ENCODE assay signal across 1 mouse cellular context in genomic region chr19:43786249-43787026, GRCm38 (mm10).
TF ChIP-seq lines count a peak whose summit lies in the region.

No protein-coding gene starts in this region.

TF ChIP-seq in MEL, 35 proteins besides CTCF, POLR2A, EP300 and RAD21:
- TF ChIP-seq ELF1 (IDR thresholded peaks at IDR 0.05; ENCODE audit: low read depth, low read length) (0 out of 2 replicates have a peak, but pooled peaks have one; percentile 16), POLR2AphosphoS5 (IDR thresholded peaks at IDR 0.05; ENCODE audit: borderline replicate concordance, low read depth, low read length) (no peak), GABPA (IDR thresholded peaks at IDR 0.05; ENCODE audit: low read depth, low read length) (no peak)
